Mouse (Mus musculus): ENCODE data around the gene Prrc2a.

The Prrc2a gene

DNA sequence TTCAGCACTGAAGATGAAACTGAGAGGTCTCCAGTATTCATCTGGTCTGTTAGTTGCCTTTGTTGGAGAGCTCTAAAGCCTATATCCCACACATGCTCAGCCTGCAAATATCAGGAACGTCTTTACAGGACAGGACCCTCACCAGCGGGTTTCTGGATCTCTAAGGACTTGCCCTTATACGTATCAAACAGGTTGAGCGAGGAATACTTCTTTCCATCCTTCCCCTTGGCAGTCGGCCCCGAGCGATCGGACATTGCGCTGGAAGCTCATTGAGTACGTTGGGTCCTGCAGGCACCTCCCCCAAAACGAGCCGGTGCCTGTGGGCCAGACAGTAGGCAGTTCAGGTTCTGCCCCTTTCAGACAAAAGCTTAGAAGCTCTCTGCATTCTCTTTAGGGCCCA is 2.0 kb downstream of the Prrc2a start:
- WGBS: 12% methylated on average over 12 of the region's 12 CpGs

DNA sequence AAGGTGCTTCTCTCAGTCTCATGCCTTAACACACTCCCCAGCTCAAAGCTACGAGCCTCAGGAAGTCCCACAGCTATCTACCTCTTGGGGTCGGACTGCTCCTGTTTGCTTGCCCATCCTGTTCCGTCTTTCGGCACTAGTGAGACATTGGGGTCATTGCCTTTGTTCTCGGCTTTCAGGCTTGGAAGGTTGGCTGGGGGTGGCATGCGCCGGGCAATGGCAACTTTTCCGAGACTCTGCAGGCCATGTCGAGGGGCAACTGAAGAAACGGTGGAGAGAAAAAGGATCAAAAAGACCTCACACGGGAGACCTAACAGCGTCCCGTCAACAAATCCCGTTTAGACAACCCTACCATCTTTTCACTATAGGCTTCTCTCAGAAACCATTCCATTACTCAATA is 2.6 kb downstream of the Prrc2a start:
- WGBS: 50% methylated on average over 14 of the region's 14 CpGs

DNA sequence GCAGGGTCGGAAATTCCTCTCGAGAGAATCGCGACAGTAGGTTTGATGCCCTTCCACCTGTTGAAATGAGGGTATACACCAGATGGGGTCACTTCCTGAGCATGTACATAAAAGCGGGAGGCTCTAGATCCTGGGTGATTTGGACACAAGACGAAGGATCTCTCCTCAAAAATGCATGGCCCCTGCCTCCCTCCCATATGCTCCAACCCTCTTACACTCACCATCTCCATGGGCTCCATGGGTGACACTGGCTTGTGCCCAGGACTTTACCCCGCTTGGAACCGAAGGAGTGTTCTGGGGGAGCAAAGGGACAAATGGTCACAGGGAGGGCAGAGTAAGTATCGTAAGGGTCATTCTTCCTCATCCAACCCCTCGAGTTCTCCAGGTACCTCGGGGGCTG is 3.3 kb downstream of the Prrc2a start:
- 68% methylated on average over 11 of the region's 11 CpGs for WGBS

DNA sequence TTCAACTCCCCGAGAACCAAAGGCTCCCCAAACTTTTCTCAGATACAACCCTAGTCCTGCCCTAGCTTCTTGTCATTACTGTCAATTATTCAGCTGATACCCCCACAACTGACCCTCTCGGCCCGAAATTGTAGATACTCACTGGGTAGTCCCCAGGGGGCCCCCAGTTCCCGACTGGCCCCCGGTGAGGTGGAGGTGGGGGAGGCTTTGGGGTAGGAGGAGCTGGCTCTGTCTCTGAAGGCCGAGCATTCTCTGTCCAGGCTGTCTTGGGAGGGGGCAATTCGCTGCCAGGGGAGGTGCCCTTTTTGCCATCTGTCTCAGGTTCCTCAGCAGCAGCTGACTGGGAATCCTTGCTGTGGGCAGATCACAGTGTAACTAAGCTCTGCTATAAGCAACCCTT is 5.1 kb downstream of the Prrc2a start:
- WGBS: 85% methylated on average over 7 of the region's 7 CpGs

DNA sequence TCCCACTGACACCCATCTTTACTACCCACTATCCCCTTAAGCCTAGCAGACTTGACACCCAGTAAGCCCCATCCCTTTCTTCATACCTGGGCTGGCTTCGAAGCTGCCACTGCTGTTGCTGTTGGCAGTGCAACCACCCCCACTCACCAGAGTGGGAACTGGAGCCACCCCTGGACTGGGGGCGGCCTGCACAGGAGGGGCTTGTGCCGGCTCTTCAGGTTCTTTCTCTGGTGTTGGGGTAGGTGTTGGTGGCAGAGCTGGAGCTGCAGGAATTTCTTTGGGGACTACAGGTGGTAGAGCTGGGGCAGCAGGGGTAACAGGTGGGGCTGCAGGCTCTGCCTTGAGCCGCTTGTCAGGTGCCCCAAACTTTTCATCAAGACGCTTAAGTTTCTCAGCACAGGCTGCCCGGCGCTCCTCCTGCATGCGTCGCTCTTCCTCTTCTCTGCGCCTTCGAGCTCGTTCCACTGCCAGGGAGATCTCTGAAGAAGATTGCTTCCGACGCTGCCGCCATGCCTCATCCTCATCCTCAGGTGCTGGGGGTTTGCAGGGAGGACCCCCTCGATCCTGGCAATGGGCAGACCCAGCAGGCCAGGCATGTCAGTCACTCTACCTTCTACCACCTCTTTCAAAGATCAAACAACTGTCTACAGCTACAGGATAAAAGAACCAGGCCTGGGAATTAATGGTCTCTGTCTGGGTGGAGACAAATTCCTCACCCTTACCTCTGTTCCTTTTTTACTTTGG is 5.7 kb downstream of the Prrc2a start:
- 84% methylated on average over 16 of the region's 16 CpGs for WGBS

DNA sequence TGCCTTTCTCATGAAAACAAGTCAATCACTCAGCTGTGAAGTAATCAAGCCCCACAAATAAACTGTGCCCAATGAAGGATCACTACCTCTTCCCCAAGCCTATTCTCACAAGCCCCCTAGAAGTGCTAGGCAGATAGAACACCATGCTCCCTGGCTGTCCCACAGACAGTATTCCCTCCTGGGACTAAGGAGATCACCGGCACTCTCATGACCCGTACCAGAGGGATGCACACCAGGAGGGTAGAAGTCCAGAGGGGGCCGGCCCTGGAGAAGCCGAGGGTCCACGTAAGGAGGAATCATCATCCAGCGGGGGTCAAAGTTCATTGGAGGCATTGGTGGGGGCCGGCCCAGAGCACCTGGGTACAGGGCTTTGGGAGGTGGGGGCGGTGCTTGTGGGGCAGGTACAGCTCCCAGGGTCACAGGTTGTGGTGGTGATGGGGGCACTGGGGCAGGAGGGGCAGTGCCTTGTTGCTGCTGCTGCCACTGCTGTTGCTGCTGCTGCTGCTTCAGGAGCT is 7.0 kb downstream of the Prrc2a start:
- 88% methylated on average over 8 of the region's 8 CpGs for WGBS

DNA sequence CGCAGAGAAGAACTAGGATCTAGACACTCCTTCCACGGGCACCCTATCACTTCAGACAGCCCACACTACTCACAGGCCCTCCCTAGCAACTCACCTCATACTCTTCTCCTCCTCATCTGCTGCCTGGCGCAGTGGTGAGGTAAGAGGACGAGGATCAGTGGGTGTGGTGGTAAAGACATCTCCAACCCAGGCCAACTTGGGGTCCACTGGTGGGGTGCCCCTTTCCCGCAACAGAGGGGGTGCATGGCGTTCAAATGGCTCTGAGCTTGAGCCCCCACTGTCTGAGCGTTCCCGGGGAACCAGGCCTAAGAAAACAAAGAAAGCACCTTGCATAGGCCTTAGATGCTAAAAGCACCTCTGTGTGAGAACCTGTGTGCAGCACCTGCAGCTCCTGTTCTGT is 7.4 kb downstream of the Prrc2a start:
- 79% methylated on average over 8 of the region's 8 CpGs for WGBS

DNA sequence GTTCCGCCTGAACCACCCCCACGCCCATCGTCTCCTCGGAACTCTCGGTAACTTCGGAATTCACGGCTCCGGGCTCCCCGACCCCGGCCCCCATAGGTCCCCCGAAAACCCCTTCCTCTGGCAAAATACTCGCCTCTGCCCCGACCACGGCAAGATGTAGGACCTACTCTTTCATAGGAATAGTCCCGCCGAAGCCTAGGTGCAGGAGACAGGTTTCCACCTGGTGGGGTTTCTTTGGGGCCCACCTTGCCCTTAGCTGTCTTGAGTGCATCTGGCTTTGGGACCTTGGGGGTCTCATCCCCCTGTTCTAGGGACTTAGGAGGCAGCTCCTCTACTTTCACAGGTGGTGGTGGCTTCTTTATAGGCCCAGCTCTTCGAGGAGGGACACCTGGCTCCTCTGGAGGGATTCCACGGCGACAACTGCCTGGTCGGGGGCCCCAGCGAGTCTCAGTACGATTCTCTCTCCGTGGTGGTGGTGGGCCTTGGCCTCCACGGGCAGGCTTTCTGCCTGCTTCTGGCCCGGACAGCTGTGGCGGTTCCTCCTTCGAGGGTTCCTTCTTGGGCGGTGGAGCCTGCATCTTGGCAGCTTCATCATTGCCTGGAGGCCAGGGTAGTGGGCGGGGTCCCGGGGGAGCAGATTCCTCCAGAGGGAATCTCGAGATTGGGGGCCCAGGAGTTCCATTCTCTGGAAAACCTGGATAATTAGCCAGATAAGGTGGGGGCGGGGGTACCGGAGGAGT is 8.1 kb downstream of the Prrc2a start:
- WGBS: 79% methylated on average over 33 of the region's 33 CpGs

DNA sequence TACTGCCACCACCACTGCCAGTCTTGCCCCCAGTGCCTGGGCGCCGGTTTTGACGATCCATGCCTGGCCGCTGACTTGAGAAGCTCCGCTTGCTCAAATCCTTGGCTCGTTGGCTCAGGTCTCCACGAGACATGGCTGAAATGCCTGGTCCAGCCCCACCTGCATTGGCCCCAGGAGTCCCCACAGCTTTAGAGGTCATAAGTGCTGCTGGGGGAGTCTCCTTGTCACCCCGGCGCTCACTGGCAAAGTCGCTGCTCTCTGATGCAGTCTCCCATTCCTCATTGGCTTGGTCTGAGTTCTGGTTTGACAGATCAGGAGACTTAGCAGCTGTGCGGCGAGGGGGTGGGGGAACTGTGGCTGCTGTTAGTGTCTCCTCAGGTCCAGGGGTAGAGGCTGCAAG is 9.2 kb downstream of the Prrc2a start:
- 84% methylated on average over 12 of the region's 12 CpGs for WGBS

DNA sequence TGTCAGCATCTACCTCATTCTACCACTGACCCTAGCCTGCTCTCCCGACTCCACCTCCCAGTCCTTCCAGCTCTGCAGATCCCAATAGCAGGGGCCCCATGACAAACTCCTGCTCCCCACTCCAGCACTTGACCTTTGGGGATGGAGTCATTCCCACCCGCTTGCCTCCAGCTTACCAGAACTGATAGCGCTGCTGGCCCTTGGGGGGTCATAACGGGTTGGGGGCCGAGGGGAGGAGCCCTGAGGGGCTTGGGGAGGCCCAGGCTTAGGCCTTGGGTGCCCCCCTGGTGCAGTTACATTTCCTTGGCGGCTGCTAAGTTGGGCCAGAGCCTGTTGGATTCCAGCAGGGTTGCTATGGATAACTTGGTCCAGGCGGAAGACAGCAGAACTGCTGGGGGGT is 10.1 kb downstream of the Prrc2a start:
- 77% methylated on average over 7 of the region's 7 CpGs for WGBS

DNA sequence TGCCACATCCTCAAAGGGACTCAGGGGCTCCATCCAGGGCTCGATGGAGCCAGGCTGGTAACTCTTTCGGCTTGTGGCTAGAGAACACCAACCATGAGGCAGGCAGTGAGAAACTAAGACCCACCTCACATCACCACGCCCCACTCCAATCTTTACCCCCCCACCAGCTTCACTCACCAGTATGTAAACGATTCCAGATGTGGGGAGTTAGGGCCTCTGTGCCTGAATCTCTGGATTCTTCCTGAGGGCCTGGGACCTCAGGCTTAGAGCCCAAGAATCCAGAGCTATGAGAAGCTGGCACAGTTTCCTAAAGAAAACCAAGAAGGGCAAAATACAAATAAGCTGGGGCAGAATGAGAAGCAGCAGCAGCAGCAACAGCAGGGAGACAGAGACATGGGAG is 10.8 kb downstream of the Prrc2a start:
- 80% methylated on average over 4 of the region's 4 CpGs for WGBS

DNA sequence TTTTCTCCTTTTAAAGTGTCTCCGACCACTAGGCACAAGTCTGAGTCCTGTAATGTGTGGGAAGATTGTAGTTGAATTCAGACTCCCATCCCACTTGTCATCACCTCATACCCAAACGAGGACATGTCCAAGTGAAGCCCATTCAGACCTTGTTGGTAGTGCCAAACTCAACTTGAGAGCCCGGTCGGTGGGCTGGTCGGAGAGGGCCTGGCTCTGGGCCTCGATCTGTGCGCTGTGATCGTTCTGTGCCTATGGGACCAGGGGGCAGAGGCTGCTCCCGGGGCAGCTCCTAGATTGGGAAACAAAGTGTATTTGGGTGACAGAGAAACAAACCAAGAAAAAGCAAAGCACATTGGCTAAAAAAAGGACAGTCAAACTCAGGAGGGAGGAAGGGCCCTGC is 11.6 kb downstream of the Prrc2a start:
- 78% methylated on average over 9 of the region's 9 CpGs for WGBS

DNA sequence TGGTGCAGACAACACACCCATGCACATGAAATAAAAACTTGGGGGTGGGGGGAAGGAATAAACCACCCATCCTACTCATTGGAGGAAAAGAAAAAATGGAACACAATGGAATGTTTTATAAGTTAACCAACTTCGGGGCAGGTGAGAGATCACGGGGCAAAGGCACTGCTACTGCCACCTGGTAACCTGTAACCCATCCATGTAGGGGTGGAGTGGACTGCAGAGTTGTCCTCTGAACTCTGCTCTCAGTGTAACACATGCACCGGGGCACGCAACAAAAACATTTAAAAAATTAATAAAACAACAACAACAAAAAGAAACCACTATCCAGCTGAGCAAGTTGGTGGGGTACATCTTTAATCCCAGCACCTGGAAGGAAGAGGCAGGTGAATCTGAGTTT is 12.6 kb downstream of the Prrc2a start:
- 93% methylated on average over 4 of the region's 4 CpGs for WGBS

DNA sequence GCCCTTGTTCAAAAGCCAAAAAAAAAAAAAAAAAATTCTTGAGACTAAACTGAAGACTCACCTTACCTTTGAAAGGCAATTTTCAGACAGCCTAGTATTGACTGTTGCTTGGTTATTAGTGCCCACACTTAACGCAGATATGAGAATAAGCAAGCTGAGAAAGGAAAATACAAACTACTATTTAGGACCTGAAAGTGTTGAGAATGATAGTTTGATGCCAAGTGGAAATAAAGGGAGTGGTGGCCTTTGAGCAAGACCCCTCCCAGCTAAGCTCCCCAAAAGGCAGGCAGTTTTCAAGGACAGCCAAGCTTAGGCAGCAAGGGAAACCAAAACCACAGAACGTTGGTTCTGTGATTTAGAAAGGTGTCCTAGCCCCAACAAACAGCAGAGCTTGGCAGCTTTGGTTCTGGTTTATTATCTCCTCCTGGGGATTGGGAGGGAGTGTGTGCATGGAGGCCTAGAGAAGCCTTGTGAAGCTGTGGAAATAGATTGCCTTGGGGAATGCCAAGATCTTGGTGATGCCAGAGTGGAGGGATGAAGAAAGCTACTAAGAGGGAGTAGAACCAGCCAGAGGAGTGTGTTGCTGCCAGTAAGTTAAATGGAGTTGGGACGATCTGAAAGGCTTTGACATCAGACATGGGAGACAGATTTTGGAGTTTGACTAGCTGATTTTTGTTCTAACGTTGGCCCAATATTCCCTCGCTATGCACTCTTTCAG is 16.6 kb downstream of the Prrc2a start:
- WGBS: 31% methylated on average over 5 of the region's 5 CpGs

DNA sequence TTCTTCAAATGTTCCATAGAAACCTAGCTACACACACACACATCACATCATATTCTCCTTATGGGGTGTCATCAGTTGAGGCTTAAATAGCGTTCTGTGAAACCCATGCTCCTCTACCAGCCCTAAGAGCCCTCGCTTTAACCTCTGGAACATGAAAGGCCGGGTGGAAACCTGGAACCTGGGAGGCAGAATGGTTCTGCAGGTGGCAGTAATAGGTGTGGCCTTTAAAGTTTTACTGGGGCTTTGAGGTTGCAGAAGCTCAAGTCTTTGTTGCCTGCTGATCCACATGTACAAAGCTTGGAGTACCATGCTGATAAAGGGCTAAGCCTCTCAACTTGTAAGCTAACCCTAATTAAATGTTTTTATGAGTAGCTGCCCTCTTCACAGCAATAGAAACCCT is 17.3 kb downstream of the Prrc2a start:
- 62% methylated on average over 3 of the region's 3 CpGs for WGBS

DNA sequence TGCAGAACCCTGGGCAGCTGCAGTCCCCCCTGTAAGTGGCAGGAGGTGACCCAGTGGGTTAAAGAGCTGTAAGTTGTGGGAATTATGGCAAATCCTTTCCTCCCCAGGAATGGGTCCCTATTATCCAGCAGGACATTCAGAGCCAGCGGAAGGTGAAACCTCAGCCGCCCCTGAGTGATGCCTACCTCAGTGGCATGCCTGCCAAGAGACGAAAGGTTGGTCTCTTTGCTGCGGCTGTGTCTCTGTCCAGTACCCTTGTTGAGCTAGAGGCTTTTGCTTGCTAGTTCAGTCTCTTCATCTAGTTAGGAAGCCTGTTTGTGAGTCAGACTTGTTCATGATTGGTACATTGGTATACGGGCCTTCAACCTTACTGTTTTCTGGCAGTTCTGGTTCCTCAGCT is 18.6 kb downstream of the Prrc2a start:
- 86% methylated on average over 5 of the region's 5 CpGs for WGBS

DNA sequence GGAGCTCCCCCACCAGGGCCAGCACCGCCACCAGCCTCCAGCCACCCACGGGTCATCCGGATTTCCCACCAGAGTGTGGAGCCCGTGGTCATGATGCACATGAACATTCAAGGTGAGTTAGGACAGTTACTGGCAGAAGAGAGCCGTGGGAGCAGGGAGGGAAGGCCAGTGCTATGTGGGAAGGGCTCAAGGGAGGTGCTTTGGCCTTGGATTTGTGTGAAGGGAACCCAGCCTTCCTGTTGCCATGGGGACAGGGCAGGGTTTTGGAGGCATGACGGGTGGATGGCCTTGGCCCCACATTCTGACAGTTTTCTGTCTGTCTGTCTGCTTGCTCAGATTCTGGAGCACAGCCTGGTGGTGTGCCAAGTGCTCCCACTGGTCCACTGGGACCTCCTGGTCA is 22.7 kb downstream of the Prrc2a start:
- 73% methylated on average over 6 of the region's 6 CpGs for WGBS

DNA sequence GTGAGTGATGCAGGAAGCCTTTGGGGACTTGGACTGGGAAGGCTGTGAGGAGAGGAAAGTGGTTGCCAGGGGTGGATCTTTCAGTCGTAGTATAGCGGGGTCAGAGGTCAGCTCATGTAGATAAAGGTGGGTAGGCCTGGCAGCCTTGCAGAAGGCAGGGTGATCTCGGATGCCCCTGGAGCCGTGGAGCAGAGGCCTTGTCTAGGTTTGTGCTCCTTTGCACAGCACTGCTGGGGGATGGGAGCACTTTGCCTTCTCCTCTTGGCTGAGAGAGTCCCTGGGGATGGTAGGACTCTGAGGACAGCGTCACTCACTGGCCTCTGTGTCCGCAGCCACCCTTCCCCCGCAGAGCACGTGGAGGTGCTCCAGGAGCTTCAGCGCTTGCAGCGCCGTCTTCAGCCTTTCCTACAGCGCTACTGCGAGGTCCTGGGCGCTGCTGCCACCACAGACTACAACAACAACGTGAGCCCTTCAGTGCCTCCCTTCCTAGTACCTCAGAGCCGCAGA is 24.2 kb downstream of the Prrc2a start:
- WGBS: 79% methylated on average over 16 of the region's 16 CpGs

DNA sequence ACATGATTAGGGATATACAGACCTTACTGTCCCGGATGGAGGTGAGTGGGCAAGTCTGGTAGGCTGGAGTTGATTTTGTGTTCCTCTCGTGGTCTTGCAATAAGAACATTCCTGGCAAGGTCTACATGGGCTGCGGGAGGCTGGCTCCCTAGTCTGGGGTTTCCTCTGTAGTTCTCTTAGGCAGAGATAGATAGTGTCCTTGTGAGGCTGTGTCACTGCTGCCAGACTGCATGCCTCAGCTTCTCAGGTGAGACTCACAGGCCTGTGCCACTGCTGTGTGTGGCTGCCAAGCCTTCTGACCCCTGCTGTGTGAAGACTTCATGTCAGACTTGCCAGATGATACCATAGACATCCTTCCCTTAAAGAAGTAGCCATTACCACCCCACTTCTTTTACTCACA is 25.4 kb downstream of the Prrc2a start:
- WGBS: 85% methylated on average over 3 of the region's 3 CpGs

DNA sequence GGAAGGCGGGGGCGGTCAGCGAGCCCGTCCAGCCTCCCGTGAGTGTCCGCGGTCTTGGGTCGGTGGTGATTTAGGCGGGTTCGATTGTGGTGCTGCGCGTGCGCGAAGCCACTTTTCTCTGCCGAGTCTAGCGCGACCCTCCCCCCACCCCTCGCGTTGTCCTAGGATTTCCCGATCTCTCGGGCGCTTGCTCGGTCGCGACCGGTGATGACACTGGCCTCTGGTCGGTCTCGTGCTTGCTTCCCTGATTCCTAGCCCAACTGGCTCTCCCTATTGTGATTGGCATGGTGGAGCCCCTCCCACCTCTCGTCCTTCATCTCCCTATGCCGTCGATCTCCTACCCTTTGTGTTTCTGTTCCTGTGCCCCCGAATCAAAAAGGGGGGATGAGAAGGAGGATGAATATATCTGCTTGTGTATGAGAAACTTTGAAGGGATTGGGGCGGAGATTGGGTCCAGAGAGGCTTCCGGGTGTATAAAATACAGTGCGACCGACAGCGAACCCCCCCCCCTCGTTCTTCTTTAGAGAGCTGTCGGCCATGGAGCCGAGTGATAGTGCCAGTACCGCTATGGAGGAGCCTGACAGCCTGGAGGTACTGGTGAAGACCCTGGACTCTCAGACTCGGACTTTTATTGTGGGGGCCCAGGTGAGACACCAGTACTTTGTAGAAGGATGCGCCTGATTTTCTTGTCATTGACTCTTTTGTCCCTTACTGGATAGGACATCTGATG is 28.9 kb downstream of the Prrc2a start:
- under 1% methylated on average over 42 of the region's 43 CpGs for WGBS

DNA sequence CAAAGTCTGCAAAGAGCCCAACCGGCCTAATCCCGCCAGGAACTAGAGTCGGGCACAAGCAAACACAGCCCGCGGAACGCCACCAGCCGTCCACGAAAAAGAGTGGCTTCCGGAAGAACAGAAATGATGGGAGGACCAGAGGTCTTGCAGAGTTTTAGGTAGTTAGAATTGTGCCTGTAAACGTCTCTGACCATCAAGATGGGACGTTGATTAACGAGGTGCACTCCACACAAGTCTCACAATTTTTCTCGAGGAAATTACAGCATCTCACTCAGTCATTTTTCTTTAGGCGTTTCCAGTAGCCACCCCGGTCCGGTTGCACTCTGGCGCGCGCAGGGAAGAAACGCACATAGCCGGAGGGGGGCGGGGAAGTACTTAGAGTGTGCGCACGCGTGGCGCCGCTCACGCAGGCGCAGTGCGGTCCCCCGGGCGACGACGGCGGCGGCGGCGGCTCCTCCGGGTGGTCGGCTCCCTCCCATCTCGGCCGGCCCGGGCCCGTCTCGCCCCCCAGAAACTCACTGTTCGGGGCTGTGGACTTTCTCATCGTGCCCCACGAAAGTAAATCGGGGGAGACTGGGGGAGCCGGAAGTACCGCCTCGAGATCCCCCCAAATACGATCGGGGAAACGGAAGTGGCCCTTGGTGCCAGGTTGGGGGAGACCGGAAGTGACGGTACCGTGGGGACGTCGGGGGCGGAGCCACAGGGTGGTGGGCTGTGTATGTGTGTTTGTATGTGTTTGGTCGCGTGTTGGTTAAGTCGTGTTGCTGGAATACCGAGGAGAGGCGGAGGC is 29.7 kb downstream of the Prrc2a start, which contains the start of gene Bag6:
Gene Bag6 (plus strand): TSS at position 378 of the 790 bp plus-strand sequence.
- WGBS: under 1% methylated on average over 65 of the region's 66 CpGs
